Mouse (Mus musculus) limb, embryonic 11.5 days (tissue): ENCODE data around the gene Fam129b. TPM values are rescaled to one million over a fixed set of nuclear protein-coding genes. Genes with fewer than 3 reads are reported as not detected.

Experiments
- ATAC-seq: fragments of 200-750 bp; cut with Nextera tagmentation; 2 replicates; pipeline ENCODE4 v1.8.0; 2017; ENCODE audit warnings: low read depth; ENCODE audit not compliant: insufficient number of reproducible peaks, low FRiP score, low TSS enrichment
- DNase-seq: peaks from one replicate; pipeline ENCODE4 v3.0.0-alpha.2; 2015; ENCODE audit warnings: low spot score
- H3K27ac ChIP-seq: fragments of 300-500 bp; sonication (generic); replicated peaks from 2 replicates; pipeline ENCODE4 v1.5.1; 2014; ENCODE audit warnings: low read depth, mild to moderate bottlenecking, low read length
- H3K27me3 ChIP-seq: fragments of 300-500 bp; sonication (generic); 2 replicates; pipeline ENCODE4 v1.6.1; 2014; ENCODE audit warnings: mild to moderate bottlenecking, low read length, mixed read lengths; ENCODE audit not compliant: control insufficient read depth, insufficient read depth
- H3K36me3 ChIP-seq: fragments of 300-500 bp; sonication (generic); 2 replicates; pipeline ENCODE4 v1.6.1; 2014; ENCODE audit warnings: mild to moderate bottlenecking, low read length, moderate library complexity, mixed read lengths; ENCODE audit not compliant: control insufficient read depth, insufficient read depth
- H3K4me1 ChIP-seq: fragments of 300-500 bp; sonication (generic); 2 replicates; pipeline ENCODE4 v1.6.1; 2014; ENCODE audit warnings: low read length, mixed read lengths; ENCODE audit not compliant: control insufficient read depth, insufficient read depth
- H3K4me2 ChIP-seq: fragments of 300-500 bp; sonication (generic); 2 replicates; pipeline ENCODE4 v1.6.1; 2014; ENCODE audit warnings: low read depth, mild to moderate bottlenecking, moderate library complexity; ENCODE audit not compliant: severe bottlenecking
- H3K4me3 ChIP-seq: fragments of 300-500 bp; sonication (generic); 2 replicates; pipeline ENCODE4 v1.5.1; 2014; ENCODE audit warnings: low read depth, low read length
- H3K9ac ChIP-seq: fragments of 300-500 bp; sonication (generic); 2 replicates; pipeline ENCODE4 v1.6.1; 2014; ENCODE audit warnings: mild to moderate bottlenecking, low read length
- H3K9me3 ChIP-seq: fragments of 300-500 bp; sonication (generic); 2 replicates; pipeline ENCODE4 v1.6.1; 2016; ENCODE audit warnings: low read length; ENCODE audit not compliant: control insufficient read depth
- WGBS: fragments of 180-500 bp; shearing (Covaris S2); extraction: QIAGEN DNeasy Blood & Tissue Kit; methylation state at CpG from one replicate; pipeline ENCODE4 v1.1.7; 2014; 5-methylcytosine and 5-hydroxymethylcytosine counted together
- polyA plus RNA-seq: library from polyadenylated mRNA; unstranded; fragments of >200 nt; fragmentation: Nextera tagmentation; extraction: Ambion mirVana; gene quantifications from 2 replicates; pipeline ENCODE4 v1.2.1, GENCODE M21; 2014

Fam129b gene
- polyA plus RNA-seq, 1 experiment from 2014 or later: 23.2 TPM

DNA sequence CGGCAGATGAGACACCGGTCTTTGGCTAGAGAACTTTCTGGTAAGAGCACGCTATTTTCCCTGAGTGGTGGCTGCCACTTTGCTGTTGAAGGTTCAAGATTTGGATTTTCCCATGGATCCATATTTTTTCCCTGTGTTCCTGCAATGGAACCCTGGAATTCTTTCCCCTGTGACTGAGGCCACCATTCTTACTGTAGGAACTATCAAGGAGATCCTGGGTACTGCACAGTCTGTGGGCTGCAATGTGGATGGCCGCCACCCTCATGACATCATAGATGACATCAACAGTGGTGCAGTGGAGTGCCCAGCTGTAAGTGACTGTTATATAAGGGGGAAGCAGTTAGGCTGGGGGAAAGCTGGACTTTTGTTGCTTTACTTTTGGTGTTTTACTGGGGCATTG, 87.6 kb downstream of the Fam129b start:
- Histone ChIP-seq H3K27me3 (no peaks in the 10 kb centered on the region), H3K36me3 (peaks cover 13% of the 10 kb centered on the region), H3K9ac (no peak overlapping the region; the same call in 1 of the 2 replicates), H3K4me1 (peaks cover 20% of the 10 kb centered on the region), H3K27ac (no peak overlapping the region), H3K4me2 (peak overlapping the region; percentile 65), H3K4me3 (peak overlapping the region; percentile 75), H3K9me3 (no peaks in the 10 kb centered on the region)
- 74% methylated on average over 4 of the region's 4 CpGs for WGBS
- ATAC-seq (no peak), DNase-seq (no peak)

DNA sequence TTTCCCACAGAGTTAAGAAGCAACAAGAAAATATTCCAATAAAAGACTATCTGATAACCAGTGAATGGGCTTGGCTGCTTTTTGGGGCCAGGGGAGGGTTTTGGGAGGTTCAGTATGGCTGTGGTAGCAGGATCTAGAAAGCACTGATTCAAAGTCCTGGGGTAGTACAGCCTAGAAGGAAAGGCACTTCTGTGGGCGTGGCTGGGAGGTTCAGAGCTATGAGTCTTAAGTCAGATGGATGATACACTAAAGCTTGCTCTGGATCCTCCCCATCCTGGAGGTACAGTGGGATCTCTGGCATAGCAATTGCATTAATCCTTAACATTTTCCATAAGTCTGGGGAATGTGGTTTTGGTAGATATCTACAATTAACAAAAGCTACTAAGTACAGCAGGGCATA, 88.1 kb downstream of the Fam129b start:
- H3K27ac ChIP-seq: no peak overlapping the region
- DNase-seq (no peak), ATAC-seq (no peak)
- H3K4me2 ChIP-seq: no peak overlapping the region; the same call in 1 of the 2 replicates
- H3K36me3 ChIP-seq: peaks cover 13% of the 10 kb centered on the region
- WGBS: 81% methylated on average over 1 of the region's 1 CpGs
- no peaks in the 10 kb centered on the region for H3K27me3 ChIP-seq
- H3K9me3 ChIP-seq: no peaks in the 10 kb centered on the region
- peaks cover 20% of the 10 kb centered on the region for H3K4me1 ChIP-seq
- H3K4me3 ChIP-seq: no peak overlapping the region
- H3K9ac ChIP-seq: no peak overlapping the region

DNA sequence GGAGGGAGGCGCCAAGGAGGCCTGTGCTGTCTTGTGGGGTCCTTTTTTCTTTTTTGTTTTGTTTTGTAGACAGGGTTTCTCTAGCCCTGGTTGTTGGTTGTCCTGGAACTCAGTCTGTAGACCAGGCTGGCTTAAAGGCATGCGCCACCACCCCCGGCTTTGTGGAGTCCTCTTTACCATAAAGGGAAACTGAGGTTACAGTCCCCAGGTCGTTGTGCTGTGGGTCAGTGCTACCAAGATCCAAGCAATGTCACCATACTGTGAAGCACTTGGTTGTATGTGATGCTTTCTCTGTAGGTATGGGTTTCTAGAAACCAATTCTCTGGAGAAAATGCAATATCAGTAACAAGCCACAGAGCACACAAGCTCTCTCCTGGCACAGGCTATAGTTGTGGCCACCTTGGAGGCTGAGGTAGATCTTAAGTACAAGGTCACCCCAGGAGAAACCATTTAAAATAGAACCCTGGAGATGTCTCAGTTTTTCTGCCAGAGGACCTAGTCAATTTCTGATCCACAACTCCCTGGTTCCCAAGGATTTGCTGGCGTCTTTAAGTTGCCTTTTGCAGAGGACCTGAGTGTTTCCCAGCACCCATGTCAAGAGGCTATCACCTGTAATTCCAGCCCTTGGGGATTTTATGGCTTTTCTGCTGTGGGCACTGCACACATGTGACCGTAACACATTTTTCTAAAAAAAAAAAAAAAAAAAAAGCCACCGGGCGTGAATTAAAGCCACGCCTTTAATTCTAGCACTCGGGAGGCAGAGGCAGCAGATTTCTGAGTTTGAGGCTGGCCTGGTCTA, 88.9 kb downstream of the Fam129b start:
- Histone ChIP-seq H3K27ac (no peak overlapping the region), H3K4me2 (no peak overlapping the region), H3K4me3 (0 out of 2 replicates have a peak overlapping the region, but pooled peaks have one; percentile 6), H3K4me1 (peaks cover 20% of the 10 kb centered on the region), H3K36me3 (peaks cover 13% of the 10 kb centered on the region; the same call in 1 of the 2 replicates), H3K27me3 (no peaks in the 10 kb centered on the region), H3K9me3 (no peaks in the 10 kb centered on the region), H3K9ac (no peak overlapping the region)
- DNase-seq (no peak), ATAC-seq (no peak)
- 26% methylated on average over 10 of the region's 10 CpGs for WGBS

DNA sequence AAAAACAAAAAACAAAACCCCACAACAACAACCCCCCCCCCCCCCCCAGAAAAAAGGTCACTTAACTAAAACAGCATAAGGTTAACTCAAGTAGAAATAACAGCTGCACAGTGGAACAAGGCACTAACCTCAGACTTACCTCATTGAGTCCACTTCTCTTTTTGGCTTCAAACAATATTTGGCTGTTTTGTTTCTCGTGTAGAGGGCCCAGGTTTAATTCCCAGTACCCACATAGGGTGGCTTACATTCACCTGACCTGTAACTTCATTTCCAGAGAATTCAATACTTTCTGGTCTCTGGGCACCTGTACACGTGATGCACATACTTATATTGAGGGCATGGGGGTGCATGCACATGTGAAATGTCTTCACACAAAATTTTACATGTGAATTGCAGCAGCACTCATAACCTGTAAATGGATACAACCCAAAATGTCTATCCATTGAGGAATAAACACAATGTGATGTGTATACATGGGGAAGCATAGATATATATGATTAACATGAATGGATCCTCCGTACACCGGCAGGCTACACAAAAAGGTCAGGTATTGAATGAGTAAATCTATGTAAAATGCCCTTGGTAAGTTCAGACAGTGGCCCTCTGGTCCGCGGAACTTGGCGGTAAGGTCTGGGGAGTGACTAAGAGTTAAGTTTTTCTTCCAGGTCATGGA, 89.7 kb downstream of the Fam129b start:
- Histone ChIP-seq H3K36me3 (peaks cover 13% of the 10 kb centered on the region; the same call in 1 of the 2 replicates), H3K4me2 (no peak overlapping the region), H3K27me3 (no peaks in the 10 kb centered on the region), H3K4me1 (peaks cover 17% of the 10 kb centered on the region), H3K27ac (no peak overlapping the region), H3K9ac (no peak overlapping the region), H3K4me3 (no peak overlapping the region), H3K9me3 (no peaks in the 10 kb centered on the region)
- ATAC-seq (no peak), DNase-seq (no peak)
- 20% methylated on average over 7 of the region's 7 CpGs for WGBS

DNA sequence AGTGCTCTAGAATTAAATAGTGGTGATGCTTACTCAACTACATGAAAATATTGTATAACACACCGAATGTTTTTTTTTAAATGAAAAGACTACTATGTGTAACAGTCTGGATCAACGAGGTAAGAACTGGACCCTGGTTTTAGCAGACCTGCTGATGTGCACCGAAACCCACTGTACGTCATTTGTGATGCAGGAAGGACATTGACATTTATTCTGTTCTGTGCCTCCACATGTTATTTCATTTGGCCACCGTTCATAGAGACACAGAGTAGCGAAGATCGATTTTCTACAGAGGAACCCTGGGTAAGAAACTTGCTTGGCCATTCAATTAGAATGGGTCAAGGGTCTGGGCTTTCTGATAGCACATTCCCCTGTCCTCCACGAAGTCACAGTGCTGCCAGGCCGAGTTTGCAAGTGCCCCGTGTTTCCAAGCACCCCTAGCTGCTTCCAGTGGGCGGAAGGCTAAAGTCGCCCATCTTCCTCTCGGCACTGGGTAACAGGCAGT, 90.3 kb downstream of the Fam129b start:
- H3K4me1 ChIP-seq: peaks cover 13% of the 10 kb centered on the region
- DNase-seq (no peak), ATAC-seq (no peak)
- peaks cover 13% of the 10 kb centered on the region; the same call in 1 of the 2 replicates for H3K36me3 ChIP-seq
- H3K4me2 ChIP-seq: peak overlapping the region; percentile 90
- H3K9ac ChIP-seq: peak overlapping the region; percentile 82
- peak overlapping the region; percentile 57 for H3K4me3 ChIP-seq
- H3K9me3 ChIP-seq: no peaks in the 10 kb centered on the region
- no peaks in the 10 kb centered on the region for H3K27me3 ChIP-seq
- WGBS: 11% methylated on average over 13 of the region's 13 CpGs
- H3K27ac ChIP-seq: peak overlapping the region; percentile 87

DNA sequence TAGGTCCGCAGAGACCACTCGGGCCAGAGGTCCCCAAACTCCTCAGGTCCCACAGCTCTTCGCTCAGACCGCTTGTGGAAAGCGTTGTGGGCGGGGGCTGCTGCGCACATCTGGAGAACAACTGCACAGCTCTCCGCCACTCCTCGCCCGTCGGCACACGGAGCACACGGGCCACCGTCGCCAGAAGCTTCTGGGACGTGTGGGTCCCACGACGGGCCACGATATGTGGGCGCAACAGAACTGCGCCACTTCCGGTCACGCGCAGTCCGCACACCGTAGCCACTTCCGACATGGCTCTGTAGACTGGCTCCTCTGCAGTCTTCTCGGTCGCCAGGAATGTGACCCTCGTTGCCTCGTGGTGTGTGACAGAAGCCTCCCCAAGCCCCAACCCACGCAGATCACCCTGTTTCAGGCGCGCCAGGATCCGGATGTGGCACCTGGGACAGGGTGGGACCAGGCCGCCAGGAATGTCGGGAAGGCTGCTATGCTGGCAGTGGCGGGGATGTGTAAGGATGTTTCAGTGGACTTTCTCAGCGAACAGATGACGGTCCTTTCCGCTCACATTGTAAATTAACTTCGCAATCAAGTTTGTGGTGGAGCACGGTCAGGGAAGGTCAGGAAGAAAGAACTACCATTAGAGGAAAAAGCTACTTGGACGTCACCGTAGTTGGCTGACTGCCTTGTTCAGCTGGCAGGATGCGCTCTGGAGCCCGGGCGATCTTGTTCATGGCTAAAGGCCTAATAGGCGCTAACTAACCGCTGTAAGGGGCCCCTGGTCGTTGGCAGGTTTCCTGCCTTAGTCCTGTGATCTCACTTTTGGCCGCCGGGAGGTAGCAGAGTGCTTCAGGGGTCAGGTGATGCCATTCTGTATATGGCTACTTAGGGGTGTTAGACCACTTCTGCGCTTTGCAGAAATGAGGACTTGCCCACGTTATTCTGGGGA, 91.0 kb downstream of the Fam129b start:
- ATAC-seq: peak; percentile 79
- Histone ChIP-seq H3K36me3 (peaks cover 13% of the 10 kb centered on the region; the same call in 1 of the 2 replicates), H3K27ac (peak overlapping the region; percentile 87), H3K4me3 (peak overlapping the region; percentile 57), H3K27me3 (no peaks in the 10 kb centered on the region), H3K9me3 (no peaks in the 10 kb centered on the region), H3K9ac (peak overlapping the region; percentile 82), H3K4me1 (peaks cover 13% of the 10 kb centered on the region), H3K4me2 (peak overlapping the region; percentile 90)
- peak; percentile 84 for DNase-seq
- WGBS: under 1% methylated on average over 54 of the region's 55 CpGs

DNA sequence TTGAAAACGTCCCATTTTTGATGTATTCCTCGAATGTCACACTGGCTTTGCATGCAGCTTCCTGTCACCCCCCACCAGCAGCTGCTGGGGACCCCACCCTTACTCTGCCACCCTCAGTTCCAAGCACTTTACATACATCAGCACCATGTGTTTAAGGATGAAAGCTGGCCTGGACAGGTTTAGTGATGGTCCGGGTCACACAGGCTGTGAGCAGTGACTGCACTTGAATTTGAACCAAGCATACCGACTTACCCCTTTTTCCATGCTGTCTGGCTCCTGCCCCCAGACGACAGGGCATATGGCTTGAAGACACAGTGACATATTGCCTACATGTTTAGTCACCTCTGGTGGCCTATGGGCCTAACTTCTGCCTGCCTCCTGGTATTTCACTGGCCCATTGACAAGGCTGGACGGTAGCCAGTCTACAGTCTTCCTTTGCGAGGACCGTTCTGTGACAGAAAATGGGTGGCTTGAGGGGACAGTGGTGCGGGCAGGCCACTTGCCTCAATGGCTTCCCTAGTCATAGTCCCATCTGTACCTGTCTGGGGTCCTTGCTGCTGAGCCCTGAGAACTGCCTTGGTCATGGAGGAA, 92.2 kb downstream of the Fam129b start:
- Histone ChIP-seq H3K9me3 (no peaks in the 10 kb centered on the region), H3K4me1 (peaks cover 8% of the 10 kb centered on the region), H3K9ac (no peak overlapping the region), H3K36me3 (peaks cover 11% of the 10 kb centered on the region; the same call in 1 of the 2 replicates), H3K4me2 (no peak overlapping the region; the same call in 1 of the 2 replicates), H3K27ac (no peak overlapping the region), H3K4me3 (no peak overlapping the region), H3K27me3 (no peaks in the 10 kb centered on the region)
- no peak for ATAC-seq
- no peak for DNase-seq
- 84% methylated on average over 9 of the region's 9 CpGs for WGBS
